ENCODE assay signal across 17 mouse cellular contexts in the genomic region with DNA sequence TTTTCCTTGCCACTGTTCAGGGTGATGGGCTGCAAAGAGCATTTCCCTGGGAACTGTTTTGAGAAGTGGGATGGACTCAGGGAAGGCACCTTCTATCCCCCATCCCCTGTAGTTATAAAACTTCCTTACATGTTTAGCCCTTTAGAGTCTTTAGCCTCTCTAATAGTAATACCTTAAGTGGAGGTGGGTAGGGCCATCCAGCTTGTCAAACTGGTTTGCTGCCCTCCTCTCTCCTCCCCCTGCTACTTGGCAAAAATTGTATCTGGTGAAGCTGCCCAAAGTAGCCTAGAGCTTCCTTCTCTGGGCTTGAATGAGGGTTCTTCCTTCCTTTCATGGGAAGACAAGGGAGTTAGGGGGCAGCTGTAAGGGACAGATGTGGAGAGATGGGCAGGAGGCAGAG. TPM values are rescaled to one million over a fixed set of nuclear protein-coding genes. Genes with fewer than 3 reads are reported as not detected.
A peak's percentile ranks its signal among the peaks of the same experiment; 100 is the strongest.
DNase-seq lines count a peak whose midpoint lies in the region; ATAC-seq and TF ChIP-seq lines count a peak whose summit lies in the region.
"Had no signal": no experiment of that assay in that cellular context is flagged by ENCODE, and none has a peak within 500 bp of the region (broad histone marks: within the 10 kb centered on the region; RNA-seq: fewer than 3 reads in every experiment).

No protein-coding gene starts in this region.

- no peaks in the 10 kb centered on the region for H3K9me3 ChIP-seq in heart, embryonic 14.5 days (ENCODE audit: control insufficient read depth, low read length)
- no peaks in the 10 kb centered on the region for H3K9me3 ChIP-seq in midbrain, embryonic 15.5 days
- H3K9me3 ChIP-seq: embryonic facial prominence, embryonic 12.5 days; forebrain, embryonic 10.5 days; liver, embryonic 13.5 days; neural tube, embryonic 13.5 days had no signal

- no peak for TF ChIP-seq POLR2A in lung, adult 2 months (IDR thresholded peaks at IDR 0.05; ENCODE audit: borderline replicate concordance, extremely low read depth, low read depth, low read length)

- no peak for ATAC-seq in heart, embryonic 14.5 days (ENCODE audit: insufficient number of reproducible peaks, insufficient read depth, low FRiP score, low read depth)
- ATAC-seq in midbrain, embryonic 15.5 days (replicated peaks): no peak

- no peaks in the 10 kb centered on the region for H3K36me3 ChIP-seq in heart, embryonic 14.5 days (ENCODE audit: control insufficient read depth, insufficient read depth, low read length)
- H3K36me3 ChIP-seq in midbrain, embryonic 15.5 days (replicated peaks): no peaks in the 10 kb centered on the region
- H3K36me3 ChIP-seq: embryonic facial prominence, embryonic 12.5 days; forebrain, embryonic 10.5 days; liver, embryonic 13.5 days; neural tube, embryonic 13.5 days had no signal

- no peak overlapping the region for H3K9ac ChIP-seq in heart, embryonic 14.5 days (ENCODE audit: low read length)
- H3K9ac ChIP-seq in midbrain, embryonic 15.5 days: no peak overlapping the region
- H3K9ac ChIP-seq: embryonic facial prominence, embryonic 12.5 days; hindbrain, embryonic 14.5 days; liver, embryonic 13.5 days; neural tube, embryonic 13.5 days had no signal

- no peak for DNase-seq in heart, adult 9 months (ENCODE audit: low spot score in 2 of 2)
- peak; percentile 69 to 77 for DNase-seq in lung, adult 18-20 months
- no peak for DNase-seq in lung, adult 2 months
- peak; percentile 41 to 52 for DNase-seq in kidney, postnatal 36 days
- DNase-seq in lung, postnatal 4 days: peak; percentile 41 to 48
- DNase-seq in T-cell, adult 2 months (ENCODE audit: low spot score): no peak
- DNase-seq: adrenal gland, adult 8-10 months; cerebellum, adult 18-20 months; layer of hippocampus, adult 9-11 months; liver, embryonic 13.5 days; thymus, adult 2 months had no signal

- TF ChIP-seq CTCF in lung, adult 2 months (IDR thresholded peaks at IDR 0.05; ENCODE audit: insufficient read depth, low read length): no peak

- peak overlapping the region; percentile 68 to 79 for H3K27ac ChIP-seq in heart, embryonic 14.5 days (replicated peaks in 1 of 2; ENCODE audit: control insufficient read depth in 1 of 2, insufficient read depth in 1 of 2, low read depth in 2 of 2, low read length in 2 of 2)
- H3K27ac ChIP-seq in midbrain, embryonic 15.5 days: no peak overlapping the region
- H3K27ac ChIP-seq: embryonic facial prominence, embryonic 12.5 days; forebrain, embryonic 10.5 days; hindbrain, embryonic 14.5 days; liver, embryonic 13.5 days; neural tube, embryonic 13.5 days had no signal

- no peak overlapping the region; the same call in 1 of the 2 replicates for H3K4me2 ChIP-seq in heart, embryonic 14.5 days (ENCODE audit: low read length)
- no peak overlapping the region for H3K4me2 ChIP-seq in midbrain, embryonic 15.5 days
- H3K4me2 ChIP-seq: embryonic facial prominence, embryonic 12.5 days; hindbrain, embryonic 14.5 days; liver, embryonic 13.5 days; neural tube, embryonic 13.5 days had no signal

- H3K4me1 ChIP-seq in heart, embryonic 14.5 days (ENCODE audit: control insufficient read depth in 2 of 2, insufficient read depth in 2 of 2, low read length in 2 of 2): peaks cover 18 to 36% of the 10 kb centered on the region in 2 experiments
- peaks cover 4% of the 10 kb centered on the region for H3K4me1 ChIP-seq in lung, adult 2 months (ENCODE audit: control insufficient read depth, insufficient read depth, low read length)
- peaks cover 27% of the 10 kb centered on the region for H3K4me1 ChIP-seq in midbrain, embryonic 15.5 days

- H3K27me3 ChIP-seq in heart, embryonic 14.5 days (ENCODE audit: control insufficient read depth, insufficient read depth, low read length): no peaks in the 10 kb centered on the region
- peaks cover 10% of the 10 kb centered on the region; the same call in 1 of the 2 replicates for H3K27me3 ChIP-seq in midbrain, embryonic 15.5 days (replicated peaks)

- no peak overlapping the region for H3K4me3 ChIP-seq in heart, embryonic 14.5 days (ENCODE audit: control insufficient read depth in 1 of 2, insufficient read depth in 1 of 2, low read depth in 1 of 2, low read length in 2 of 2)
- H3K4me3 ChIP-seq in lung, adult 2 months (replicated peaks; ENCODE audit: extremely low read depth, low read depth, low read length): no peak overlapping the region
- no peak overlapping the region for H3K4me3 ChIP-seq in midbrain, embryonic 15.5 days
- H3K4me3 ChIP-seq: embryonic facial prominence, embryonic 12.5 days; forebrain, embryonic 10.5 days; liver, embryonic 13.5 days; neural tube, embryonic 13.5 days had no signal

RNA-seq across cellular contexts. Expression of gene Edn1, which starts 2.5 kb away (rescaled TPM):
- polyA plus RNA-seq in heart, embryonic 14.5 days (2014; fragmentation: Nextera tagmentation; extraction: Ambion mirVana): 7.5 and 9.8 TPM in 2 replicates
- 8.8 and 18.2 TPM in 2 replicates for polyA plus RNA-seq in lung, adult 2 months (2012; rRNA removed)
- 2.3 and 2.7 TPM in 2 replicates for polyA plus RNA-seq in midbrain, embryonic 15.5 days (2015; fragmentation: Nextera tagmentation; extraction: Ambion mirVana)

Comparison
In these comparisons a context has a peak if more than half of its experiments do, and no peak if none do; other contexts are left out.
1. DNase-seq: peak in lung, adult 18-20 months (2 of 2), kidney, postnatal 36 days (2 of 2) and lung, postnatal 4 days (2 of 2); none in heart, adult 9 months (0 of 2), lung, adult 2 months (single experiment) and T-cell, adult 2 months (single experiment).